Mouse (Mus musculus) embryonic fibroblast, embryonic 13.5 days (primary cell): ENCODE data around the gene Tmem82. TPM values are rescaled to one million over a fixed set of nuclear protein-coding genes. Genes with fewer than 3 reads are reported as not detected.

Experiments
- H3K27ac ChIP-seq: 2 replicates; pipeline ENCODE4 v1.5.1; 2012; ENCODE audit warnings: low read length, control low read depth, inconsistent platforms; ENCODE audit not compliant: insufficient read depth
- H3K4me1 ChIP-seq: 2 replicates; pipeline ENCODE4 v1.6.1; 2011; ENCODE audit warnings: low read length; ENCODE audit not compliant: control insufficient read depth, insufficient read depth
- H3K4me3 ChIP-seq: 2 replicates; pipeline ENCODE4 v1.5.1; 2011; ENCODE audit warnings: mild to moderate bottlenecking, control low read depth, low read length; ENCODE audit not compliant: insufficient read depth
- CTCF ChIP-seq: IDR thresholded peaks from 2 replicates; pipeline ENCODE4 v1.5.1; 2011; ENCODE audit warnings: mild to moderate bottlenecking, control low read depth, low read length, moderate library complexity, borderline replicate concordance; ENCODE audit not compliant: insufficient read depth
- POLR2A ChIP-seq: IDR thresholded peaks from 2 replicates; pipeline ENCODE4 v1.6.1; 2011; ENCODE audit warnings: low read depth, mild to moderate bottlenecking, control low read depth, low read length, moderate library complexity
- polyA plus RNA-seq: library from polyadenylated mRNA; stranded (reverse); fragments of >200 nt; gene quantifications from 2 replicates; pipeline ENCODE4 v1.2.4, GENCODE M21; 2011; ENCODE audit warnings: low read depth; ENCODE audit not compliant: missing spikeins, insufficient read length

Gene Tmem82
- polyA plus RNA-seq, 1 experiment = not detected

DNA sequence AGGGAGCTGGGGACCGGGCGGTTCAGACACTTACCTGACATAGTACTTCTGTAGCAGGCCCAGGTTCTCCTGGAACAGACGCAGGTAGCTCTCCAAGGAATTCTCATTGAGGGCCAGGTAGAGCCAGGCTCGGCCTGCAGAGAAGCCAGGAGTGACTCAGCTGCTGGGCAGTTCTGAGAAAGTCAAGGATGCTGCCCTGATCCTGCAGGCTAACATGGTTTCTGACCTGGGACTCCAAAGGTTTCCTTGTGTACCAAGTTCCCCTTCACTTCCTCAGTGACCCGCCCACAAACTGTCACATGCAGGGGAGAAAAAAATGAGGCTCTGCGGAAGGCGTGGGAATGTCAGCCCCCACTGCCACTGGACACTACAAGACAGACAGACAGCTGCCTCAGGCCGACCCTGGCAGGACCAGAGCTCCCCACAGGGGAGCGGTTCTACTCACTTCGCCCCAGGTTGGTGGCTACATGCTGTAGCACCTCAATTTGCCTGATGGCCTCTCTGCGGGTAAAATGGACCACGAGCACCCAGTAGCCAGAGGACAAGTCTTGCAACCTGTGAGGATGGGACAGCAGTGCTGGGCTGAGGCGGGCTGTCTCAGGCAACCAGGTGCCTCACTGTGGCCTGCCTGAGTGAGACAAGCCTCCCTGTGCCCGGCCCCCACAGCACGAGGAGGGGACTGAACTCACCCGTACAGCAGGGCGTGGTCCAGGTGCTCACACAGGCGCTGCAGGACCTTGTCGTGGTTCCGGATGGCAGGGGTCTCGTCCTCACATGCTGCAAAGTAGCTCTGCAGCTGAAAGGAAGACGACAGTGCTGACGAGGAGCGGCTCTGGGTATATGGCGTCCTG lies 23.8 kb upstream of the Tmem82 start:
- H3K27ac ChIP-seq = no peak overlapping the region
- H3K4me3 ChIP-seq = no peak overlapping the region
- H3K4me1 ChIP-seq = 0 out of 2 replicates have a peak, but pooled peaks cover 2% of the 10 kb centered on the region
- TF ChIP-seq CTCF = no peak
- no peak for TF ChIP-seq POLR2A

DNA sequence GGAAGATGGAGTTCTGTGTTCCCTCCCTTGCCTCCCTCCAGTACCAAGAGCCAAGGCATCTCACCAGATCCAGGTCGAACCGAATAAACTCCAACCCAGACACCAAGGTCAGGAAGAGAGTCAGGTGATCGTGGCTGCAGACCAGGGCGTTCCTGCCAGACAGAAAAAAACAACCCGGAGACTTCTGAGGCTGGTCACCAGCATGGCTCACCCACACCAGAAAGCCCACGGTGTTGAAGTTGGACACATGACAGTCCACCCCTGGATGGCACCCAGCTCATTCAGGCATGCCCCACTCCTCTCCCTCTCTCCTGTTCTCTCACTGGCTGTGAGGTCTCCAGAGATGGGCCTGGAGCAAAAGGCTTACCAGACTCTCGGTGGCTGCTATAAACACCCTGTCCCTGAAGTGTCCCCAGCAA lies 22.9 kb upstream of the Tmem82 start:
- TF ChIP-seq CTCF (no peak), POLR2A (no peak)
- H3K4me3 ChIP-seq = no peak overlapping the region

DNA sequence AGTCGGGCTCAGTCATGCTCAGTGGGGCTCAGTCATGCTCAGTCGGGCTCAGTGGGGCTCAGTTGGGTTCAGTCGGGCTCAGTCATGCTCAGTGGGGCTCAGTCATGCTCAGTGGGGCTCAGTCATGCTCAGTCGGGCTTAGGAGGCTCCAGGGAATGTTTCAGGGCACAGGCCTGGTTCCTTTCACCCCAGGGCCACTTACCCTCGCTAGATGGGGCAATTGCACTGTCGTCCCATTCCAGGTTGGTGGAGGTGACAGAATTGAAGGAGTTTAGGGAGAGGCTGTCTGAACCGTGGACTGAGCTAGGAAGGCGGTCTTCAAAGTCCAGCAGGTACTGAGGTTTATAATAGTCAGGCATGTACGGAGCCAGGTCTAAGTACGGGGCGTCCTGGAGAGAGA lies 21.0 kb upstream of the Tmem82 start:
- TF ChIP-seq CTCF = no peak
- TF ChIP-seq POLR2A = no peak
- no peak overlapping the region for H3K4me3 ChIP-seq
- 0 out of 2 replicates have a peak, but pooled peaks cover 2% of the 10 kb centered on the region for H3K4me1 ChIP-seq
- no peak overlapping the region for H3K27ac ChIP-seq

More for the DNA sequence above, 22.9 kb upstream of the Tmem82 start:
- Histone ChIP-seq H3K27ac (no peak overlapping the region), H3K4me1 (0 out of 2 replicates have a peak, but pooled peaks cover 2% of the 10 kb centered on the region)

DNA sequence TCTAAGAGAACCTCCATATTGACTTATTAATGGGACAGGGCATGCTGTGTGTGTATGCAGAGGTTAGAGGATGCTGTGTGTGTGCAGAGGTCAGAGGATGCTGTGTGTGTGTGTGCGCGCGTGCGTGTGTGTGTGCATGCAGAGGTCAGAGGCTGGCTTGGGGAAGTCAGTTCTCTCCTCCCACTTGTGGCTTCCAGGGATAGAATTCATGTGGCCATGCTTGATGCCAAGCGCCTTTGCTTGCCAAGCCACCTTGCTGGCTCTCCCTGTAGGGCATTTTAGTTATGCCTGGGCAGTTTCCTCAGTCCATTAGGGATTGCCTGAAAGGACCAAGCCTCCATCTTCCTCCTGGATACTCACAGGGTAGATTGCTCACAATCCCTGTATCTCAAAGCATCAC lies 18.3 kb upstream of the Tmem82 start:
- no peaks in the 10 kb centered on the region for H3K4me1 ChIP-seq
- no peak overlapping the region for H3K4me3 ChIP-seq
- TF ChIP-seq CTCF (no peak), POLR2A (no peak)
- H3K27ac ChIP-seq = no peak overlapping the region

DNA sequence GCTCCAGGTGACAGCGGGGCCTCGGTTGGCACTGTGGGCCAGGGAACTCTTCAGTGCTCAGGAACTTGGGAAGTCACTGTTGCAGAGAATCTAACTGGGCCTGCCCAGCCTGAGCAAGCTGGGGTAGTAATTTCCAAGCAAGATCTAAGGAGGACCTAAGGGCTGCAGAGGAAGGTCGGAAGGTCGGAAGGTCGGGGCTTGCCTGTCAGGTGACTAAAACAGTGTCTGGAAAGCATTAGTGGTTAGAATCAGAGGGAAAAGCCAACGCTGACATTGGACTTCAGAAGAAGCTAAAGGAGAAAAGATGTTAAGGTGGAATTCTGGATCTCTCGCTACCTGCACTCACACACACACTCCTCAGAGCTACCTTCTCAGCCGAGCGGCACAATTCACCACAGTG lies 17.6 kb upstream of the Tmem82 start:
- no peak overlapping the region for H3K27ac ChIP-seq
- no peaks in the 10 kb centered on the region for H3K4me1 ChIP-seq
- no peak overlapping the region for H3K4me3 ChIP-seq
- TF ChIP-seq CTCF = no peak
- no peak for TF ChIP-seq POLR2A

DNA sequence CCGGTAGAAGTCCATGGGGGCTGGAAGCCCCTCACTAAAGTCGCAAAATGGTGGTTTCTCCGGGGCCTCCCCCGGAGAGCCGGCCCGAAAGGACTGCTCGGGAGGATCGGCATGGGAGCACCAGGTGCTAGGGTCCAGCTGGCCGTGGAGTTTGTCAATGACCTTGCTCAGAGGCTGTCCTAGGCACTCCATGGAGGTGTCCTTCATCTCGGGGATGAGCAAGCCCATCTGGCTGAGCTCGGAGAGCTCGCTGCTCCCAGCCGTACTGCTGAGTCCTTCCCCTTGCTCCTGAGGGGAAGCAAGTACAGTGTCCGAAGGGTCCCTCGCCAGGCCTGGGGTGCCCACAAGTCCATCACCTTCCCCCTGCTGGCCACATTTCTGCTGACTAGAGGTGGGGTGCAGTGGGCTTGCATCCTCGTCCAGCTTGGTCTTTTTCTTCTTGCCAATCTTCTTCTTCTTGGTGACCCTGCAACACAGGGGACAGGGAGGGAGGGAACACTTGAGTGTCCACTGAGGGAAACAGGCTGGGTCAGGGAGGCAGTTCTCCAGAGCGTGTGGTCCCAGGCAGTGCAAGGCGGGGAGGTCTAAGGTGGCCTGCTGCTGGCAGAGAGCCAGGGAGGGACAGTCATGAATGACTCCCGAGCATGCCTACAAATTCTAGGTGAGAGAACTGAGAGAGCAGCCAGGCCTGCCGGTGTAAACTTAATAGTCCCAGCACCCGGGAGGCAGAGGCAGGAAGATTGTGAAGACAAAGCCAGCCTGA lies 13.9 kb upstream of the Tmem82 start:
- TF ChIP-seq CTCF (no peak), POLR2A (no peak)
- Histone ChIP-seq H3K4me1 (no peaks in the 10 kb centered on the region), H3K4me3 (no peak overlapping the region), H3K27ac (no peak overlapping the region)

DNA sequence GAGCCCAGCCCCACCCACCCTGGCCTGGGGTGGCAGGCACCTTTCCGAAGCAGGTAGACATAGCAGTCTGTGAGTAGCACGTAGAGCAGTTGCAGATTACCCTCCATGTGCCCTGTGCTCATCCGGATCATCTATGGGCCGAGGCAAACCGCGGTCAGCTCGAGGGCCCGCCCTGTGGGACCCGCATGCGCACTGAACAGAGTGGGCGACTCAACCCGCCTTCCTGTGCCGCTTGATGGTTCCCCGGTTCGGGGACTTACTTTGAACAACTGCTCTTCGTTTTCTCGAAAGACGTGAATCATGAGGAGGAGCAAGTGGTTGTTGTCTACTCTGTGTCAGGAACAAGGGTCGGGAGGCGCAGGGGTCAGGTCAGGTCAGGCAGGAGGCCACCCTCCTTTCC lies 12.8 kb upstream of the Tmem82 start:
- Histone ChIP-seq H3K27ac (no peak overlapping the region), H3K4me3 (no peak overlapping the region), H3K4me1 (no peaks in the 10 kb centered on the region)
- no peak for TF ChIP-seq POLR2A
- TF ChIP-seq CTCF = no peak

DNA sequence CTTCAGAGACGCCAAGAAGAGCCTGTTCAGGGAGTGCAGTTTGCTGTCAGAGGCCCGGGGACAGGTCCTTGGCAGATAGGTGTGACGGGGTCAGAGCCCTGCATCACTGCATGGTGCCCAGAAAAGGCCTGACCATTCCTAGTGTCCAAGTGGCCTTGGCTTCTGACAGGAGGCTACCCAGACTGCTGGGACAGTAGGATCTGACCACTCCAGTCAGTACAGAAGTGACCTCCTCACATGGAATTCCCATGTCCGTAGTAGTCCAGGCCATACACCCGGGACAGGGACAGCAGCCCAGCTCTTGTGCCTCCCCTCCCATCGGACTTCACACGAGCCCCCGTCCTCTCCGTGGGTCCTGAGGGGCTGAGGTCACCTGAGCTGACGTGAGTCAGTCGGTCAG lies 11.6 kb upstream of the Tmem82 start:
- H3K4me1 ChIP-seq = no peaks in the 10 kb centered on the region
- TF ChIP-seq CTCF (no peak), POLR2A (no peak)
- H3K27ac ChIP-seq = no peak overlapping the region
- no peak overlapping the region for H3K4me3 ChIP-seq

DNA sequence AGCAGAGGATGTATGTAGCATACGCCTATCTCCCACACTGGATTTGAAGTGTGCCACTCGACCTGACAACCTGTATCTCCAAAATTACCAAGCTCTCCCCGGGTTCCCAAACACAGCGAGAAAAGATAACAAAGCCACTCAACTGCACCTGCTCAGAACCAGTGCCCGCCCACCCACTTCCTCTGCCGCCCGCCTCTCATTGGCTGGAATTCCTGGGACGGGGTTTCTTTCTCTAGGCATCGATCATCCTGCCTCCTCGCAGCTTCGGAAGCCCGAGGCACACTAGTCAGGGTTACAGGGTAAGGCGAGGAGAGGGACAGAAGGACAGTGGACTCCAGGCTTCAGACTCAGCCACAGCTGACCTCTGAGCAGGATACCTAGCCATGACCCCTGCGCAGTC lies 10.2 kb upstream of the Tmem82 start:
- no peak for TF ChIP-seq CTCF
- TF ChIP-seq POLR2A = no peak
- Histone ChIP-seq H3K27ac (no peak overlapping the region), H3K4me1 (no peaks in the 10 kb centered on the region), H3K4me3 (no peak overlapping the region)

DNA sequence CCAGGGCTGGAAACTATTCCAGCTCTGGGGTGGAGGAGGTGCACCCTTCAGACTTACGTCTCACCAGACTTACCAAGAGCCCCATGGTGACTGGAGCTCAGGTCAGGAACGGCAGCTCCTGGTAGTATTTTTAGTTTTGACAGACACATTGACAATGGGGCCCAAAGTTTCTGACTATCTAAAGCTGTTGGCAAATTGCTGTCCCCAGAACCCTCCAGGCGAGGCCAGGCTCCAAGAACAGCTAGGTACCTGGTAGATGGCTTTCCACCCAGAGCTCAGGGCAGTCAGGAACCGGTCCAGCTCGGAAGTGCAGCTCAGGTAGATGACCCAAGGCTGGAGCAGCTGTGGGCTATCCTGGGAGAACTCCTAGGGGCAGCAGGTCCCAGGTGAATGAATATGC lies 9.1 kb upstream of the Tmem82 start:
- H3K4me1 ChIP-seq = no peaks in the 10 kb centered on the region
- no peak overlapping the region for H3K4me3 ChIP-seq
- H3K27ac ChIP-seq = no peak overlapping the region
- no peak for TF ChIP-seq CTCF
- no peak for TF ChIP-seq POLR2A
